Mouse (Mus musculus): ENCODE measurements around the gene Olfr195. TPM values are rescaled to one million over a fixed set of nuclear protein-coding genes. Genes with fewer than 3 reads are reported as not detected.

Gene Olfr195
- not detected for polyA plus RNA-seq (2014; fragmentation: Illumina TruSeq; extraction: RNeasy Lipid Tissue Mini Kit (QIAGEN cat#74804); ENCODE audit: low replicate concordance)

DNA sequence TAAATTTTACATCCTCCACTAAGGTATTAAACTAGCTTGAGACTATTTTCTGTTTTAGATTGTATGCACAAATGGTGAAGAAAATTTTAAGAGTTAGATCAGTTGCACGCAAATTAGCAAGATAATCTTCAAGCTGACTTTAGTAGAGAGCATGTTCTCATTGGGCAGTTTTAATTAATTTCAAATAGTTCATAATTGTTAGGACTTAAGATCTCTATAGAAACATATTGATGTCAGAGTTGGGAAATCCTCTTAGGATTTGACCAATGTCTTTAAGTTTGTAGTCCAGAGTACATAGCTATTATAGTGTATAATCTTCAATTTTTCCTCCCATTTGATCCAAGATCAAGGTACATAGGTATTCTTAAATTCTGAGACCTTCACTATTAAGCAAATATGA is at the start of gene Olfr195:
Gene Olfr195, plus strand, starts transcription at position 301 of the 400 bp plus-strand sequence.

GRCm38 (mm10) chr16:59111781-59112180 is 35.1 kb upstream of the Olfr195 start, which contains the start of gene Olfr193:
Gene Olfr193 (minus strand): TSS chr16:59111881.

GRCm38 (mm10) chr16:59120969-59121368 is 25.9 kb upstream of the Olfr195 start, which contains the start of gene Olfr194:
Gene Olfr194 (minus strand): TSS chr16:59121069.

GRCm38 (mm10) chr16:59170354-59170753 is 23.5 kb downstream of the Olfr195 start, which contains the start of gene Olfr196:
Gene Olfr196 (minus strand): TSS chr16:59170454.

Other genes starting within 250 kb of the Olfr195 start
- not detected for gene Olfr181, start 218.3 kb upstream of the Olfr195 start, polyA plus RNA-seq (2014; fragmentation: Illumina TruSeq; extraction: RNeasy Lipid Tissue Mini Kit (QIAGEN cat#74804); ENCODE audit: low replicate concordance)
- gene Olfr180, start 217.7 kb upstream of the Olfr195 start, polyA plus RNA-seq (2014; fragmentation: Illumina TruSeq; extraction: RNeasy Lipid Tissue Mini Kit (QIAGEN cat#74804); ENCODE audit: low replicate concordance) = not detected
- gene Olfr183, start 151.7 kb upstream of the Olfr195 start, polyA plus RNA-seq (2014; fragmentation: Illumina TruSeq; extraction: RNeasy Lipid Tissue Mini Kit (QIAGEN cat#74804); ENCODE audit: low replicate concordance) = not detected
- not detected for gene Olfr186, start 116.8 kb upstream of the Olfr195 start, polyA plus RNA-seq (2014; fragmentation: Illumina TruSeq; extraction: RNeasy Lipid Tissue Mini Kit (QIAGEN cat#74804); ENCODE audit: low replicate concordance)
- gene Olfr187, start 107.3 kb upstream of the Olfr195 start, polyA plus RNA-seq (2014; fragmentation: Illumina TruSeq; extraction: RNeasy Lipid Tissue Mini Kit (QIAGEN cat#74804); ENCODE audit: low replicate concordance) = not detected
- gene Olfr190, start 69.0 kb upstream of the Olfr195 start, polyA plus RNA-seq (2014; fragmentation: Illumina TruSeq; extraction: RNeasy Lipid Tissue Mini Kit (QIAGEN cat#74804); ENCODE audit: low replicate concordance) = not detected
- gene Olfr191, start 57.2 kb upstream of the Olfr195 start, polyA plus RNA-seq (2014; fragmentation: Illumina TruSeq; extraction: RNeasy Lipid Tissue Mini Kit (QIAGEN cat#74804); ENCODE audit: low replicate concordance) = not detected
- gene Olfr193, start 35.2 kb upstream of the Olfr195 start, polyA plus RNA-seq (2014; fragmentation: Illumina TruSeq; extraction: RNeasy Lipid Tissue Mini Kit (QIAGEN cat#74804); ENCODE audit: low replicate concordance) = not detected
- not detected for gene Olfr194, start 26.0 kb upstream of the Olfr195 start, polyA plus RNA-seq (2014; fragmentation: Illumina TruSeq; extraction: RNeasy Lipid Tissue Mini Kit (QIAGEN cat#74804); ENCODE audit: low replicate concordance)
- not detected for gene Olfr196, start 23.4 kb downstream of the Olfr195 start, polyA plus RNA-seq (2014; fragmentation: Illumina TruSeq; extraction: RNeasy Lipid Tissue Mini Kit (QIAGEN cat#74804); ENCODE audit: low replicate concordance)
- gene Olfr198, start 56.5 kb downstream of the Olfr195 start, polyA plus RNA-seq (2014; fragmentation: Illumina TruSeq; extraction: RNeasy Lipid Tissue Mini Kit (QIAGEN cat#74804); ENCODE audit: low replicate concordance) = not detected
- not detected for gene Olfr199, start 72.7 kb downstream of the Olfr195 start, polyA plus RNA-seq (2014; fragmentation: Illumina TruSeq; extraction: RNeasy Lipid Tissue Mini Kit (QIAGEN cat#74804); ENCODE audit: low replicate concordance)
- not detected for gene Olfr201, start 125.6 kb downstream of the Olfr195 start, polyA plus RNA-seq (2014; fragmentation: Illumina TruSeq; extraction: RNeasy Lipid Tissue Mini Kit (QIAGEN cat#74804); ENCODE audit: low replicate concordance)
- gene Olfr202, start 139.7 kb downstream of the Olfr195 start, polyA plus RNA-seq (2014; fragmentation: Illumina TruSeq; extraction: RNeasy Lipid Tissue Mini Kit (QIAGEN cat#74804); ENCODE audit: low replicate concordance) = not detected
- not detected for gene Olfr203, start 151.8 kb downstream of the Olfr195 start, polyA plus RNA-seq (2014; fragmentation: Illumina TruSeq; extraction: RNeasy Lipid Tissue Mini Kit (QIAGEN cat#74804); ENCODE audit: low replicate concordance)
- not detected for gene Olfr204, start 171.2 kb downstream of the Olfr195 start, polyA plus RNA-seq (2014; fragmentation: Illumina TruSeq; extraction: RNeasy Lipid Tissue Mini Kit (QIAGEN cat#74804); ENCODE audit: low replicate concordance)
- gene Olfr205, start 184.1 kb downstream of the Olfr195 start, polyA plus RNA-seq (2014; fragmentation: Illumina TruSeq; extraction: RNeasy Lipid Tissue Mini Kit (QIAGEN cat#74804); ENCODE audit: low replicate concordance) = not detected
- gene Olfr206, start 202.2 kb downstream of the Olfr195 start, polyA plus RNA-seq (2014; fragmentation: Illumina TruSeq; extraction: RNeasy Lipid Tissue Mini Kit (QIAGEN cat#74804); ENCODE audit: low replicate concordance) = not detected
- not detected for gene Olfr209, start 216.9 kb downstream of the Olfr195 start, polyA plus RNA-seq (2014; fragmentation: Illumina TruSeq; extraction: RNeasy Lipid Tissue Mini Kit (QIAGEN cat#74804); ENCODE audit: low replicate concordance)